Mouse (Mus musculus) small intestine, adult 2 months (tissue): ENCODE results near the gene Cpb2.

ENCODE experiments used
- CTCF ChIP-seq: fragments of 200-500 bp; IDR thresholded peaks from 2 replicates; pipeline ENCODE4 v1.5.1; 2012; ENCODE audit warnings: low read depth, mild to moderate bottlenecking, control low read depth, inconsistent platforms, low read length, moderate library complexity, mixed read lengths; ENCODE audit not compliant: insufficient replicate concordance, insufficient read length; ENCODE audit errors: extremely low read depth
- POLR2A ChIP-seq: fragments of 200-500 bp; IDR thresholded peaks from 2 replicates; pipeline ENCODE4 v1.6.1; 2012; ENCODE audit warnings: low read depth, mild to moderate bottlenecking, control low read depth, inconsistent platforms, low read length, moderate library complexity

DNA sequence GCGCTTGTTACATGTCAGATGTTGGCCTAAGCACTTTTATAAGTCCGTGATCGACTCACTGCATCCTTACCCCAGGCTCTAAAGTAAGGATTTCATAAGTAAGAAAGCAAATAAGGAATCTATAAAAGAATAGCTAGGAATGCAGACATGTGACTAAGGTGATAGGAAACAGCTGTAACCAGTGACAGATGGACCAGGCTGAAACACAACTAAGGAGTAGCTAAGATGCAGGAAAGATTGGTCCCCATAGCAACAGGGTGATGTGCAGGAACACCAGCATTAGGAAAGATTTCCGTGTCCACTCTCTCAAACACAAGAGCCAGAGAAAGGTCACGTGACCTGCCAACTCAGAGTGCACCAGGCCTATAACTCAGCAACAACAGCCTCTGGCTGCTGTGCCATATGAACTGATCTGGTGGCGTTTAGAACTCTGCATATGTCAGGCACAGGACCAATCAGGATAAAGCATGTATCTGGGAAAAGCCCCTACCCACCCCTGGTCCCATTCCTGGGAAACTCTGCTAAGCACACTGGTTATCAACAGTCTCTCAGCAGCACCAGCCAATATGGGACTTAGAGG is 33.4 kb upstream of the Cpb2 start:
- TF ChIP-seq CTCF: no peak
- TF ChIP-seq POLR2A: no peak
